In genomic region chr14:22813389-22813788, GRCm38 (mm10) we compare ENCODE assay signal across 8 mouse cellular contexts.
DNase-seq lines count a peak whose midpoint lies in the region; ATAC-seq lines count a peak whose summit lies in the region.

No protein-coding gene starts in this region.

- no peak overlapping the region for H3K4me2 ChIP-seq in midbrain, embryonic 16.5 days (ENCODE audit: low read length)
- H3K4me2 ChIP-seq in embryonic facial prominence, embryonic 15.5 days (replicated peaks), result 0 out of 2 replicates have a peak overlapping the region, but pooled peaks have one; percentile 1
- peak overlapping the region; percentile 37 for H3K4me2 ChIP-seq in neural tube, embryonic 12.5 days (replicated peaks)
- H3K4me2 ChIP-seq in hindbrain, embryonic 16.5 days (ENCODE audit: low read length), result no peak overlapping the region

- intact Hi-C loops in gastrocnemius, postnatal 14 days (cut with DNase I; ENCODE audit: low total_unique reads), result loop anchor here (10.0 kb wide), 1 partner anchor 231 kb away; no protein-coding TSS in a partner anchor

- peaks cover 63% of the 10 kb centered on the region for H3K27me3 ChIP-seq in midbrain, embryonic 10.5 days (ENCODE audit: low read depth, poor library complexity, severe bottlenecking)
- H3K27me3 ChIP-seq in midbrain, embryonic 16.5 days (ENCODE audit: control insufficient read depth, insufficient read depth, low read depth, low read length), result peaks cover 23% of the 10 kb centered on the region
- H3K27me3 ChIP-seq in embryonic facial prominence, embryonic 15.5 days, result no peaks in the 10 kb centered on the region
- H3K27me3 ChIP-seq in limb, embryonic 10.5 days (ENCODE audit: low read depth, poor library complexity, severe bottlenecking), result peaks cover 50% of the 10 kb centered on the region; the same call in 1 of the 2 replicates
- H3K27me3 ChIP-seq in neural tube, embryonic 12.5 days (replicated peaks), result 0 out of 2 replicates have a peak, but pooled peaks cover 3% of the 10 kb centered on the region
- H3K27me3 ChIP-seq in hindbrain, embryonic 16.5 days (replicated peaks; ENCODE audit: control insufficient read depth, insufficient read depth, low read length), result 0 out of 2 replicates have a peak, but pooled peaks cover 3% of the 10 kb centered on the region

- peak; percentile 75 for DNase-seq in midbrain, embryonic 10.5 days (ENCODE audit: low spot score)
- DNase-seq in limb, embryonic 10.5 days (ENCODE audit: low spot score), result peak; percentile 37
- no peak for DNase-seq in adrenal gland, adult 8-10 months
- no peak for DNase-seq in gastrocnemius, postnatal 14 days

- H3K4me1 ChIP-seq in midbrain, embryonic 10.5 days, result peaks cover 67% of the 10 kb centered on the region
- H3K4me1 ChIP-seq in midbrain, embryonic 16.5 days (ENCODE audit: control insufficient read depth, insufficient read depth, low read length), result no peaks in the 10 kb centered on the region; the same call in 1 of the 2 replicates
- H3K4me1 ChIP-seq in embryonic facial prominence, embryonic 15.5 days, result peaks cover 26% of the 10 kb centered on the region
- peaks cover 58% of the 10 kb centered on the region for H3K4me1 ChIP-seq in limb, embryonic 10.5 days
- H3K4me1 ChIP-seq in neural tube, embryonic 12.5 days, result peaks cover 21% of the 10 kb centered on the region
- 0 out of 2 replicates have a peak, but pooled peaks cover 2% of the 10 kb centered on the region for H3K4me1 ChIP-seq in hindbrain, embryonic 16.5 days (ENCODE audit: control insufficient read depth, insufficient read depth, low read depth, low read length)

- WGBS in midbrain, embryonic 10.5 days, result 4% methylated on average over 7 of the region's 7 CpGs
- 8% methylated on average over 7 of the region's 7 CpGs for WGBS in midbrain, embryonic 16.5 days
- 36% methylated on average over 7 of the region's 7 CpGs for WGBS in embryonic facial prominence, embryonic 15.5 days
- 8% methylated on average over 7 of the region's 7 CpGs for WGBS in limb, embryonic 10.5 days
- WGBS in neural tube, embryonic 12.5 days, result 8% methylated on average over 7 of the region's 7 CpGs
- 18% methylated on average over 7 of the region's 7 CpGs for WGBS in hindbrain, embryonic 16.5 days

- no peak overlapping the region for H3K9ac ChIP-seq in midbrain, embryonic 16.5 days (ENCODE audit: low read depth, low read length)
- H3K9ac ChIP-seq in embryonic facial prominence, embryonic 15.5 days, result no peak overlapping the region
- H3K9ac ChIP-seq in neural tube, embryonic 12.5 days, result no peak overlapping the region
- H3K9ac ChIP-seq in hindbrain, embryonic 16.5 days (ENCODE audit: low read depth, low read length), result no peak overlapping the region

- H3K36me3 ChIP-seq in midbrain, embryonic 10.5 days, result no peaks in the 10 kb centered on the region
- no peaks in the 10 kb centered on the region for H3K36me3 ChIP-seq in midbrain, embryonic 16.5 days (ENCODE audit: control insufficient read depth, insufficient read depth, low read length)
- H3K36me3 ChIP-seq in embryonic facial prominence, embryonic 15.5 days, result no peaks in the 10 kb centered on the region
- H3K36me3 ChIP-seq in limb, embryonic 10.5 days, result no peaks in the 10 kb centered on the region
- no peaks in the 10 kb centered on the region for H3K36me3 ChIP-seq in neural tube, embryonic 12.5 days
- H3K36me3 ChIP-seq in hindbrain, embryonic 16.5 days (ENCODE audit: control insufficient read depth, insufficient read depth, low read length), result no peaks in the 10 kb centered on the region

- H3K27ac ChIP-seq in midbrain, embryonic 10.5 days (replicated peaks), result peak overlapping the region; percentile 79
- H3K27ac ChIP-seq in midbrain, embryonic 16.5 days (ENCODE audit: low read length), result no peak overlapping the region
- no peak overlapping the region for H3K27ac ChIP-seq in embryonic facial prominence, embryonic 15.5 days (replicated peaks)
- 0 out of 2 replicates have a peak overlapping the region, but pooled peaks have one; percentile 57 for H3K27ac ChIP-seq in limb, embryonic 10.5 days
- H3K27ac ChIP-seq in neural tube, embryonic 12.5 days, result no peak overlapping the region
- H3K27ac ChIP-seq in hindbrain, embryonic 16.5 days (ENCODE audit: low read depth, low read length), result no peak overlapping the region

- H3K4me3 ChIP-seq in midbrain, embryonic 10.5 days, result peak overlapping the region; percentile 34
- no peak overlapping the region for H3K4me3 ChIP-seq in midbrain, embryonic 16.5 days (ENCODE audit: low read depth, low read length)
- H3K4me3 ChIP-seq in embryonic facial prominence, embryonic 15.5 days (replicated peaks), result no peak overlapping the region
- H3K4me3 ChIP-seq in limb, embryonic 10.5 days, result no peak overlapping the region
- no peak overlapping the region for H3K4me3 ChIP-seq in neural tube, embryonic 12.5 days
- no peak overlapping the region for H3K4me3 ChIP-seq in hindbrain, embryonic 16.5 days (ENCODE audit: low read length)

- no peak for ATAC-seq in midbrain, embryonic 16.5 days
- no peak for ATAC-seq in embryonic facial prominence, embryonic 15.5 days (ENCODE audit: insufficient number of reproducible peaks, low FRiP score, low TSS enrichment, low read depth)
- no peak for ATAC-seq in neural tube, embryonic 12.5 days (ENCODE audit: low FRiP score, low read depth)
- no peak for ATAC-seq in hindbrain, embryonic 16.5 days

- H3K9me3 ChIP-seq in midbrain, embryonic 10.5 days (replicated peaks), result no peaks in the 10 kb centered on the region
- H3K9me3 ChIP-seq in midbrain, embryonic 16.5 days (replicated peaks; ENCODE audit: control insufficient read depth, low read length, poor library complexity, severe bottlenecking), result no peaks in the 10 kb centered on the region
- no peaks in the 10 kb centered on the region for H3K9me3 ChIP-seq in embryonic facial prominence, embryonic 15.5 days (replicated peaks)
- H3K9me3 ChIP-seq in limb, embryonic 10.5 days (replicated peaks), result no peaks in the 10 kb centered on the region
- H3K9me3 ChIP-seq in neural tube, embryonic 12.5 days, result no peaks in the 10 kb centered on the region
- no peaks in the 10 kb centered on the region for H3K9me3 ChIP-seq in hindbrain, embryonic 16.5 days (ENCODE audit: control insufficient read depth, low read length)

Comparison
In these comparisons a context has a peak if more than half of its experiments do, and no peak if none do; other contexts are left out.
1. H3K27ac ChIP-seq: peak in midbrain, embryonic 10.5 days (single experiment) and limb, embryonic 10.5 days (single experiment); none in midbrain, embryonic 16.5 days (single experiment), embryonic facial prominence, embryonic 15.5 days (single experiment), neural tube, embryonic 12.5 days (single experiment) and hindbrain, embryonic 16.5 days (single experiment).
2. DNase-seq: peak in midbrain, embryonic 10.5 days (single experiment) and limb, embryonic 10.5 days (single experiment); none in adrenal gland, adult 8-10 months (single experiment) and gastrocnemius, postnatal 14 days (single experiment).
3. H3K4me2 ChIP-seq: peak in embryonic facial prominence, embryonic 15.5 days (single experiment) and neural tube, embryonic 12.5 days (single experiment); none in midbrain, embryonic 16.5 days (single experiment) and hindbrain, embryonic 16.5 days (single experiment).